8 mouse cellular contexts compared by ENCODE assay signal in the genomic region with DNA sequence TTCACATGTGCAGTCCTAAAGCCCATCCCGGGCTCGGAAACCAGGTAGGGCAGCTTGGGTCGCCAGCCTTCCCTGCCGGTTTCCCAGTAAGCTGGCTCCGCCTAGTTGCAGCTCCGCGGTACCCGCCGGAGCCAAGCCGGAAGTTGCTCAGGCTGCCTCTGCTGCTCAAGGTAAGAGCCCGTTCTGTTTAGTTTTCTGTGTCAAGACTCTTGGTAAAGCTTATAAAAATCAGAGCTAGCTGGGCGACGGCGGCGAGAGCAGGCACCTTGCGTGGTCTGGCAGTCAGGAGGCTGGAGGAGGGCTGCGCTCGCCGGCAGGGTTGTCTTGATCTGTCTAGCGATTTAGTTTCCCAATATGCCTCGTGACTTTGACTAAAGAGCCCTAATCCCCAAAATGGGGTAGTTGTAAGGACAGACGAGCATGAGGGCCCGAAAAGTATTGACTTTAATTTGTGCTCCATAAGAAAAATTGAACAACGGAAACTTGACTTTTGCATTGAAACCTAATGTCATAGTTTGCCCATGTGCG. TPM values are rescaled to one million over a fixed set of nuclear protein-coding genes. Genes with fewer than 3 reads are reported as not detected.
A peak's percentile ranks its signal among the peaks of the same experiment; 100 is the strongest.
DNase-seq lines count a peak whose midpoint lies in the region; ATAC-seq and TF ChIP-seq lines count a peak whose summit lies in the region.

No protein-coding gene starts in this region.

- peak overlapping the region; percentile 73 for H3K4me2 ChIP-seq in embryonic facial prominence, embryonic 14.5 days (ENCODE audit: low read depth, low read length)
- H3K4me2 ChIP-seq in heart, embryonic 11.5 days, result peak overlapping the region; percentile 62
- peak overlapping the region; percentile 78 for H3K4me2 ChIP-seq in kidney, embryonic 14.5 days (replicated peaks; ENCODE audit: low read depth, low read length)
- H3K4me2 ChIP-seq in midbrain, postnatal 0 days (ENCODE audit: low read depth, low read length, poor library complexity, severe bottlenecking), result peak overlapping the region; percentile 85

- WGBS in embryonic facial prominence, embryonic 14.5 days, result under 1% methylated on average over 25 of the region's 25 CpGs
- 4% methylated on average over 25 of the region's 25 CpGs for WGBS in heart, embryonic 11.5 days (ENCODE audit: insufficient replicate concordance)
- 3% methylated on average over 25 of the region's 25 CpGs for WGBS in kidney, embryonic 14.5 days
- WGBS in midbrain, postnatal 0 days, result 2% methylated on average over 25 of the region's 25 CpGs
- under 1% methylated on average over 25 of the region's 25 CpGs for WGBS in spleen, adult 2 months

- peak overlapping the region; percentile 66 for H3K9ac ChIP-seq in embryonic facial prominence, embryonic 14.5 days (ENCODE audit: low read depth, low read length)
- H3K9ac ChIP-seq in heart, embryonic 11.5 days (ENCODE audit: low read depth, low read length), result peak overlapping the region; percentile 76
- H3K9ac ChIP-seq in kidney, embryonic 14.5 days (ENCODE audit: low read depth, low read length), result peak overlapping the region; percentile 58
- peak overlapping the region; percentile 64 for H3K9ac ChIP-seq in midbrain, postnatal 0 days (replicated peaks; ENCODE audit: low read length, poor library complexity, severe bottlenecking)

- peak; percentile 43 for TF ChIP-seq CTCF in midbrain, postnatal 0 days (IDR thresholded peaks at IDR 0.05)
- no peak for TF ChIP-seq CTCF in spleen, adult 2 months (IDR thresholded peaks at IDR 0.05; ENCODE audit: extremely low read depth, insufficient read depth, insufficient read length, insufficient replicate concordance)

- H3K27me3 ChIP-seq in embryonic facial prominence, embryonic 14.5 days (replicated peaks; ENCODE audit: control insufficient read depth, insufficient read depth, low read length), result no peaks in the 10 kb centered on the region
- no peaks in the 10 kb centered on the region for H3K27me3 ChIP-seq in heart, embryonic 11.5 days (ENCODE audit: control insufficient read depth, insufficient read depth, low read length)
- no peaks in the 10 kb centered on the region for H3K27me3 ChIP-seq in kidney, embryonic 14.5 days (ENCODE audit: control insufficient read depth, insufficient read depth, low read length)
- H3K27me3 ChIP-seq in midbrain, postnatal 0 days (ENCODE audit: insufficient read depth, low read length), result no peaks in the 10 kb centered on the region
- no peaks in the 10 kb centered on the region for H3K27me3 ChIP-seq in spleen, adult 2 months (ENCODE audit: control insufficient read depth, insufficient read depth, low read length)

- H3K4me3 ChIP-seq in embryonic facial prominence, embryonic 14.5 days (ENCODE audit: low read depth, low read length), result peak overlapping the region; percentile 49
- peak overlapping the region; percentile 61 for H3K4me3 ChIP-seq in heart, embryonic 11.5 days (ENCODE audit: low read depth, low read length)
- H3K4me3 ChIP-seq in kidney, embryonic 14.5 days (ENCODE audit: low read length), result peak overlapping the region; percentile 47
- H3K4me3 ChIP-seq in midbrain, postnatal 0 days (ENCODE audit: low read depth, low read length), result peak overlapping the region; percentile 50
- H3K4me3 ChIP-seq in spleen, adult 2 months (ENCODE audit: extremely low read depth, insufficient read depth, insufficient read length), result peak overlapping the region; percentile 96

- TF ChIP-seq POLR2A in spleen, adult 2 months (IDR thresholded peaks at IDR 0.05; ENCODE audit: low read depth, low read length), result no peak; the same call in 1 of the 2 replicates

- H3K4me1 ChIP-seq in embryonic facial prominence, embryonic 14.5 days (ENCODE audit: control insufficient read depth, insufficient read depth, low read length), result peaks cover 3% of the 10 kb centered on the region; the same call in 1 of the 2 replicates
- H3K4me1 ChIP-seq in heart, embryonic 11.5 days (ENCODE audit: control insufficient read depth, insufficient read depth, low read length), result 0 out of 2 replicates have a peak, but pooled peaks cover 5% of the 10 kb centered on the region
- no peaks in the 10 kb centered on the region for H3K4me1 ChIP-seq in kidney, embryonic 14.5 days (ENCODE audit: control insufficient read depth, insufficient read depth, low read length)
- no peaks in the 10 kb centered on the region for H3K4me1 ChIP-seq in midbrain, postnatal 0 days (ENCODE audit: insufficient read depth, low read length)
- H3K4me1 ChIP-seq in spleen, adult 2 months (ENCODE audit: control insufficient read depth, insufficient read depth, insufficient read length), result no peaks in the 10 kb centered on the region

- no peaks in the 10 kb centered on the region for H3K9me3 ChIP-seq in embryonic facial prominence, embryonic 14.5 days (ENCODE audit: control insufficient read depth, low read length)
- H3K9me3 ChIP-seq in heart, embryonic 11.5 days (replicated peaks; ENCODE audit: control insufficient read depth, low read length), result no peaks in the 10 kb centered on the region
- H3K9me3 ChIP-seq in kidney, embryonic 14.5 days (ENCODE audit: control insufficient read depth, low read length), result no peaks in the 10 kb centered on the region
- no peaks in the 10 kb centered on the region for H3K9me3 ChIP-seq in midbrain, postnatal 0 days (ENCODE audit: low read length)

- DNase-seq in A20 (ENCODE audit: low read depth, low spot score) (peak; percentile 89), liver (peak; percentile 87)
- peak; percentile 68 for DNase-seq in adrenal gland, postnatal 25 days
- peak; percentile 86 for DNase-seq in embryonic facial prominence, embryonic 14.5 days (ENCODE audit: low spot score)
- peak; percentile 66 for DNase-seq in midbrain, postnatal 0 days (ENCODE audit: low spot score)
- peak; percentile 40 to 60 for DNase-seq in spleen, adult 2 months (ENCODE audit: low read depth in 1 of 2, low spot score in 2 of 2)

- ATAC-seq in embryonic facial prominence, embryonic 14.5 days (ENCODE audit: low read depth), result peak; percentile 93
- ATAC-seq in heart, embryonic 11.5 days (replicated peaks; ENCODE audit: insufficient number of reproducible peaks, low FRiP score, low TSS enrichment), result 0 out of 2 replicates have a peak, but pooled peaks have one; percentile 39
- ATAC-seq in kidney, embryonic 14.5 days (ENCODE audit: low FRiP score, low TSS enrichment), result peak; percentile 83
- peak; percentile 84 for ATAC-seq in midbrain, postnatal 0 days (ENCODE audit: low FRiP score)

- peak overlapping the region; percentile 28; the same call in 1 of the 2 replicates for H3K27ac ChIP-seq in embryonic facial prominence, embryonic 14.5 days (replicated peaks; ENCODE audit: low read depth, low read length)
- H3K27ac ChIP-seq in heart, embryonic 11.5 days (ENCODE audit: low read depth, low read length), result peak overlapping the region; percentile 23; the same call in 1 of the 2 replicates
- H3K27ac ChIP-seq in kidney, embryonic 14.5 days (ENCODE audit: low read depth, low read length), result peak overlapping the region; percentile 39; the same call in 1 of the 2 replicates
- peak overlapping the region; percentile 68 for H3K27ac ChIP-seq in midbrain, postnatal 0 days (ENCODE audit: low read depth, low read length)
- peak overlapping the region; percentile 81 for H3K27ac ChIP-seq in spleen, adult 2 months (ENCODE audit: insufficient read depth, low read length)

- H3K36me3 ChIP-seq in embryonic facial prominence, embryonic 14.5 days (ENCODE audit: control insufficient read depth, insufficient read depth, low read length), result no peaks in the 10 kb centered on the region
- H3K36me3 ChIP-seq in heart, embryonic 11.5 days (ENCODE audit: control insufficient read depth, insufficient read depth, low read length), result no peaks in the 10 kb centered on the region
- no peaks in the 10 kb centered on the region for H3K36me3 ChIP-seq in kidney, embryonic 14.5 days (ENCODE audit: control insufficient read depth, insufficient read depth, low read length)
- no peaks in the 10 kb centered on the region for H3K36me3 ChIP-seq in midbrain, postnatal 0 days (ENCODE audit: insufficient read depth, low read length)
- no peaks in the 10 kb centered on the region for H3K36me3 ChIP-seq in spleen, adult 2 months (ENCODE audit: control insufficient read depth, insufficient read depth, low read length)

RNA-seq across cellular contexts. Expression of a gene that starts 2.3 kb away (rescaled TPM):
- total RNA-seq in adrenal gland, postnatal 25 days (2021), result 22.6 and 31.4 TPM in 2 replicates
- polyA plus RNA-seq in embryonic facial prominence, embryonic 14.5 days (2014; fragmentation: Nextera tagmentation; extraction: Ambion mirVana), result 10.0 and 13.0 TPM in 2 replicates
- polyA plus RNA-seq in heart, embryonic 11.5 days (2014; fragmentation: Nextera tagmentation; extraction: Ambion mirVana), result 26.7 and 26.8 TPM in 2 replicates
- polyA plus RNA-seq in kidney, embryonic 14.5 days (2014; fragmentation: Nextera tagmentation; extraction: Ambion mirVana), result 20.2 and 21.2 TPM in 2 replicates
- total RNA-seq in midbrain, postnatal 0 days (2014; rRNA removed), result 3.8 and 7.3 TPM in 2 replicates
- 5.6 and 7.0 TPM in 2 replicates for polyA plus RNA-seq in midbrain, postnatal 0 days (2015; fragmentation: Nextera tagmentation; extraction: Ambion mirVana)
- polyA plus RNA-seq in spleen, adult 2 months (2012; rRNA removed), result 10.6 and 11.5 TPM in 2 replicates

RNA-seq across cellular contexts. Expression of a gene that starts 53.6 kb away (rescaled TPM):
- total RNA-seq in adrenal gland, postnatal 25 days (2021), result 50.5 and 57.7 TPM in 2 replicates
- 35.5 and 48.7 TPM in 2 replicates for polyA plus RNA-seq in embryonic facial prominence, embryonic 14.5 days (2014; fragmentation: Nextera tagmentation; extraction: Ambion mirVana)
- 49.2 and 55.8 TPM in 2 replicates for polyA plus RNA-seq in heart, embryonic 11.5 days (2014; fragmentation: Nextera tagmentation; extraction: Ambion mirVana)
- 13.0 and 22.2 TPM in 2 replicates for polyA plus RNA-seq in kidney, embryonic 14.5 days (2014; fragmentation: Nextera tagmentation; extraction: Ambion mirVana)
- 18.9 and 19.6 TPM in 2 replicates for total RNA-seq in midbrain, postnatal 0 days (2014; rRNA removed)
- polyA plus RNA-seq in midbrain, postnatal 0 days (2015; fragmentation: Nextera tagmentation; extraction: Ambion mirVana), result 8.9 and 12.5 TPM in 2 replicates
- polyA plus RNA-seq in spleen, adult 2 months (2012; rRNA removed), result 2.4 and 2.5 TPM in 2 replicates

Comparison
In these comparisons a context has a peak if more than half of its experiments do, and no peak if none do; other contexts are left out.
1. Peak in every context shown above with its lines: DNase-seq, ATAC-seq, H3K4me3 ChIP-seq and H3K27ac ChIP-seq.
2. ATAC-seq: peak in every context shown above with its lines; median percentile 93 in embryonic facial prominence, embryonic 14.5 days; 84 in midbrain, postnatal 0 days; 83 in kidney, embryonic 14.5 days; 39 in heart, embryonic 11.5 days.
3. H3K27ac ChIP-seq: peak in every context shown above with its lines; median percentile 81 in spleen, adult 2 months; 68 in midbrain, postnatal 0 days; 39 in kidney, embryonic 14.5 days; 28 in embryonic facial prominence, embryonic 14.5 days; 23 in heart, embryonic 11.5 days.